In genomic region chr13:98316480-98317245, GRCm38 (mm10) we compare ENCODE assay signal across 8 mouse cellular contexts. TPM values are rescaled to one million over a fixed set of nuclear protein-coding genes. Genes with fewer than 3 reads are reported as not detected.
DNase-seq lines count a peak whose midpoint lies in the region; ATAC-seq lines count a peak whose summit lies in the region.

TSS of gene Btf3 (minus strand) at chr13:98317006.

- H3K4me1 ChIP-seq in heart, embryonic 14.5 days (ENCODE audit: control insufficient read depth in 2 of 2, insufficient read depth in 2 of 2, low read length in 2 of 2) = peaks cover 0 to 16% of the 10 kb centered on the region in 2 experiments; a peak in 2 of 4 replicates
- H3K4me1 ChIP-seq in liver, embryonic 13.5 days (replicated peaks) = peaks cover 33% of the 10 kb centered on the region
- peaks cover 9% of the 10 kb centered on the region for H3K4me1 ChIP-seq in stomach, embryonic 16.5 days (ENCODE audit: control insufficient read depth, insufficient read depth, low read length)

- peak within 1 kb of the TSS; percentile 91 for H3K9ac ChIP-seq in heart, embryonic 14.5 days (ENCODE audit: low read length)
- peak within 1 kb of the TSS; percentile 97 for H3K9ac ChIP-seq in liver, embryonic 13.5 days
- peak within 1 kb of the TSS; percentile 99 for H3K9ac ChIP-seq in stomach, embryonic 16.5 days (ENCODE audit: low read length)

- H3K27me3 ChIP-seq in heart, embryonic 14.5 days (ENCODE audit: control insufficient read depth, insufficient read depth, low read length) = no peaks in the 10 kb centered on the region
- H3K27me3 ChIP-seq in liver, embryonic 13.5 days = no peaks in the 10 kb centered on the region
- no peaks in the 10 kb centered on the region for H3K27me3 ChIP-seq in stomach, embryonic 16.5 days (ENCODE audit: control insufficient read depth, insufficient read depth, low read length)

- ATAC-seq in CD4-positive, CD25-positive, alpha-beta regulatory T cell, adult 4 months = peak; percentile 91
- peak; percentile 89 for ATAC-seq in heart, embryonic 14.5 days (ENCODE audit: insufficient number of reproducible peaks, insufficient read depth, low FRiP score, low read depth)
- peak; percentile 88 for ATAC-seq in liver, embryonic 13.5 days (ENCODE audit: low read depth)
- ATAC-seq in stomach, embryonic 16.5 days (ENCODE audit: insufficient read depth, low FRiP score) = peak; percentile 93

- peak within 1 kb of the TSS; percentile 85 to 98 for H3K4me3 ChIP-seq in heart, embryonic 14.5 days (ENCODE audit: control insufficient read depth in 1 of 2, insufficient read depth in 1 of 2, low read depth in 1 of 2, low read length in 2 of 2)
- H3K4me3 ChIP-seq in liver, embryonic 13.5 days (replicated peaks) = peak within 1 kb of the TSS; percentile 98
- H3K4me3 ChIP-seq in stomach, embryonic 16.5 days (replicated peaks; ENCODE audit: low read length) = peak within 1 kb of the TSS; percentile 97

- H3K36me3 ChIP-seq in heart, embryonic 14.5 days (ENCODE audit: control insufficient read depth, insufficient read depth, low read length) = peaks cover 36% of the 10 kb centered on the region
- peaks cover 34% of the 10 kb centered on the region for H3K36me3 ChIP-seq in liver, embryonic 13.5 days
- peaks cover 11% of the 10 kb centered on the region for H3K36me3 ChIP-seq in stomach, embryonic 16.5 days (ENCODE audit: control insufficient read depth, insufficient read depth, low read length)

- peak within 1 kb of the TSS; percentile 86 to 91 for H3K27ac ChIP-seq in heart, embryonic 14.5 days (replicated peaks in 1 of 2; ENCODE audit: control insufficient read depth in 1 of 2, insufficient read depth in 1 of 2, low read depth in 2 of 2, low read length in 2 of 2)
- peak within 1 kb of the TSS; percentile 89 for H3K27ac ChIP-seq in liver, embryonic 13.5 days
- peak within 1 kb of the TSS; percentile 86 for H3K27ac ChIP-seq in stomach, embryonic 16.5 days (ENCODE audit: low read length)

- peak; percentile 89 for DNase-seq in c-Kit-negative CD71-positive TER-119-positive erythroid progenitor cells, embryonic 14.5 days (ENCODE audit: low read depth, low spot score)
- DNase-seq in fibroblast of lung, adult 2 months (ENCODE audit: low read depth) = peak; percentile 67
- DNase-seq in kidney, postnatal 14 days = peak; percentile 96
- peak; percentile 89 for DNase-seq in liver, embryonic 13.5 days
- peak; percentile 97 for DNase-seq in neural tube, embryonic 10.5 days (ENCODE audit: extremely low spot score, low spot score)

- no peaks in the 10 kb centered on the region for H3K9me3 ChIP-seq in heart, embryonic 14.5 days (ENCODE audit: control insufficient read depth, low read length)
- H3K9me3 ChIP-seq in liver, embryonic 13.5 days (replicated peaks) = no peaks in the 10 kb centered on the region
- no peaks in the 10 kb centered on the region for H3K9me3 ChIP-seq in stomach, embryonic 16.5 days (replicated peaks; ENCODE audit: control insufficient read depth, low read length)

- under 1% methylated on average over 72 of the region's 90 CpGs for WGBS in heart, embryonic 14.5 days
- WGBS in liver, embryonic 13.5 days (ENCODE audit: insufficient replicate concordance) = under 1% methylated on average over 70 of the region's 90 CpGs
- under 1% methylated on average over 81 of the region's 90 CpGs for WGBS in stomach, embryonic 16.5 days

- peak within 1 kb of the TSS; percentile 83 for H3K4me2 ChIP-seq in heart, embryonic 14.5 days (ENCODE audit: low read length)
- peak within 1 kb of the TSS; percentile 81 for H3K4me2 ChIP-seq in liver, embryonic 13.5 days
- H3K4me2 ChIP-seq in stomach, embryonic 16.5 days (ENCODE audit: low read depth, low read length) = peak within 1 kb of the TSS; percentile 88

RNA-seq across cellular contexts. Expression of gene Btf3, which starts in this region (rescaled TPM):
- 100 to 1,000 TPM; 721 to 726 TPM for polyA plus RNA-seq in CD4-positive, CD25-positive, alpha-beta regulatory T cell, adult 4 months (2017; shearing (Covaris generic))
- polyA plus RNA-seq in heart, embryonic 14.5 days (2014; fragmentation: Nextera tagmentation; extraction: Ambion mirVana) = 400 and 431 TPM in 2 replicates
- 521 and 607 TPM in 2 replicates for polyA plus RNA-seq in liver, embryonic 13.5 days (2015; fragmentation: Nextera tagmentation; extraction: Ambion mirVana)
- 531 and 636 TPM in 2 replicates for polyA plus RNA-seq in stomach, embryonic 16.5 days (2015; fragmentation: Nextera tagmentation; extraction: Ambion mirVana)

Comparison
In these comparisons a context has a peak if more than half of its experiments do, and no peak if none do; other contexts are left out.
1. Peak in every context shown above with its lines: DNase-seq, ATAC-seq, H3K4me3 ChIP-seq and H3K27ac ChIP-seq.